Mouse (Mus musculus) T-helper 1 cell (primary cell): ENCODE results near the gene Zfp319.

Experiments
- in situ Hi-C: fragments of 300-600 bp; cut with MboI, MseI; formaldehyde crosslinking; loops from one replicate; pipeline ENCODE4 v1.15.1; 2025; ENCODE audit warnings: high pct_unique_total_duplicates

Gene Zfp319

DNA sequence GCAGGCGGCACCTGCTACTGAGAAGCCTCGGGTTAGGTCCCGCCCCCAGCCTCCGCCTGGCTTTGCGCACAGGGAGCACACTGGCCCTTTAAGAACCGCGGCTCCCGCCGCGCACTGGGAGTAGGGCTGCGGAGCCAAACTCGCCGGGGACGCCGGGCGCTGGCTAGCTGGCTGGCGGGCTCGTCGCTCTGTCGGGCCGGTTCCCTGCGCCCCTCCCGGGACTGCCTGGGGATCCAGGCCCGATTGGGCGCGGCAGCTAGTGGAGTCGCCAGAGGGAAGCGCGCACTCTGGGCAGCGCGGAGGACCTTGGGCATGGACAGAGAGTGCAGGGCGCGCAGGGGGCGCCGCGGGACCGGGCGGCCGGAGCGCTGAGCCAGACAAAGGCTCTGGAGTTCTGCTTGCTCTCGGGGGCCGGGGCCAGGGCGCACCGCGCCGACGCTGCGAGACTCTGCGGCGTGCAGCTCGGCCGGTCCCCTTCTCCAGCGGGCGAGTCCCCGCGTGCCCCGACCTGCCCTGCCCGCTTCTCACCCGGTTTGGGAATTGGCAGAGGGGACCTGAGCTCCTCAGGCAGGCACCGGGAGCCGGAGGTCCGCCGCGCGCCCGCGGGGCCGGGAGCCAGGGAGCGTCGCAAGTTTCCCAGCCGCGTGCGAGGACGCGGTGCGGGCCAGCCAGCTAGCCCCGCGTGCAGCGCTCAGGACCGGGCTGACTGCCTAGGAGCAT is 20.6 kb upstream of the Zfp319 start, which contains the start of gene Mmp15:
Mmp15 (plus strand) TSS at position 118 of the 720 bp plus-strand sequence.
- in situ Hi-C loops = loop anchor here (5.0 kb wide), 1 partner anchor 75 kb away; no protein-coding TSS in a partner anchor

DNA sequence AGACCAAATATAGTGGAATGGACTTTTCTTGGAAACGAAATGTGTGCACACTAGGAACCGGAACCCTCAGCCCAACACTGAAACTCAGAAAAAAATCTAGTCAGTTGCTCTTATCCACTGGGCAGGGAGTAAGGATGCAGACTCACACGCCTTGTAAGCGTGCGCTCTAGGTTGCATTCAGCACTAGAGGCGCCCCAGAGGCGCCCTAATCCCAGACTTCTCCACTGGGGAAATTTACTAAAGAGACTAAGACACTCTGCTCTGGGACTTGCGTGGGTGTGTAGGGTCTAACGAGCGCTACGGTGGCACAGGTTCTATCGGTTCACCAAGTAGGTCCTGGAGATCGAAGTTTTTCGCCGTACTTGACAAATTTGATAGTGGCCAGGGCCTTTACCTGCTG is 19.7 kb upstream of the Zfp319 start:
- in situ Hi-C loops = loop anchor here (5.0 kb wide), 1 partner anchor 76 kb away; no protein-coding TSS in a partner anchor

DNA sequence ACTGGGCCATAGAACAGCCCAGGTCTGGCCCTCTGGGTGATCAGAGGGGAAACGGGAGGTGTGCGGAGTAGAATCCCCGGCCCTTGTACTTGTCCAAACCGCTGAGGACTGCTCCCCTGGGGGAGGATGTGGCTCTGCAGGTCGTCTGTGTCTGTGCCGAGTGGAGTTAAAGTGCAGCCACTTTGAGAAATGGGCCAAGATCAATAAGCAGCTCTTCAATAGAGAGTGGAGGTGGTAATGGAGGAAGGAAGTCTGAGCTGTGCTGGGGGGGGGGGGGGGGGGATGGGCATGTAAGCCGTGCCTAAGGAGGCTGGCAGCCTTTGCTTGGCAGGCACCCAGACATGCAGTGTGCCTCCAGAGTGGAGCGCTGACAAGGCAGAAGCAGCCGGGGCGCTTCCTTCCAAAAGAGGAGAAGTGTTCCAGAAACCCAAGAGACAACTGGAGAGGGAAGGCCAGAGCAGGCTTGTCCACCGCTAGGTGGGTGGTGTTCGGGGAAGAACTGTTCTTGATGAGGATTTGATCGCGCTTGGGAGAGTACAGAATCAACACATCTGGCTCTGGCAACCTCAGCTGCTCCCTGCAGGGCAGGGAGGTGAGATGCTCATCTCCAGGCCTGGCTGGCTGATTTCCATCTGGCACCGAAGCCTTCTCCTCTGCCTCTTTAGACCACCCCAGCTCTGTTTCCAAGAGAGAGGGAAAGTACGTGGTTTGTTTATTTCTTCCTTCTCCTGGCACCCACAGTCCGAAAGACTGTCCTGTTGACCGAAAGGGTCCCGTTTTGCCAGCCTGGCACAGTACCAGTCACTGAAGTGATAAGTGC is 17.3 kb upstream of the Zfp319 start:
- in situ Hi-C loops = no loop called here

GRCm38 (mm10) chr8:95348356-95348755 is 16.6 kb upstream of the Zfp319 start:
- in situ Hi-C loops = no loop called here

- in situ Hi-C loops = no loop called here
These were observed 15.1 kb upstream of the Zfp319 start for GRCm38 (mm10) chr8:95346643-95347545.

GRCm38 (mm10) chr8:95344668-95345067 is 12.9 kb upstream of the Zfp319 start:
- in situ Hi-C loops = no loop called here

DNA sequence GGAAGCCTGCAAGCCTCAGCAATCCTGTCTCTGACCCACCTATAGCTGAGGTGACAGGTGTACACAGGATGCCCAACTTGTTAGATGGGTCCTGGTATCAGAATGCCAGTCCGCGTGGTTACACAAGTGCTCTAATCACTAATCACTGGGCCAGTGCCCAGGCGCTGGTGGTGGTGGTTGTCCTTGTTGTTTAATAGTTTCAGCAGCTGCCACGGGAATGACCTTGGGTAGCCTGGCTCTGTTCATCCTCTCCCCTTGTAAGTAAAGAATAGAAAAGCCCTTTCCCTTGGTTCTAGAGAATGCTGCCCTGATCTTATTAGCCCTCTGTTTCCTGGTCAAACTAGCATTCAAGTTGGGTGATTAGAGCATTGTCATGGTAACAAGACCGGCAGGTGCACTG is 10.0 kb upstream of the Zfp319 start:
- in situ Hi-C loops = no loop called here

DNA sequence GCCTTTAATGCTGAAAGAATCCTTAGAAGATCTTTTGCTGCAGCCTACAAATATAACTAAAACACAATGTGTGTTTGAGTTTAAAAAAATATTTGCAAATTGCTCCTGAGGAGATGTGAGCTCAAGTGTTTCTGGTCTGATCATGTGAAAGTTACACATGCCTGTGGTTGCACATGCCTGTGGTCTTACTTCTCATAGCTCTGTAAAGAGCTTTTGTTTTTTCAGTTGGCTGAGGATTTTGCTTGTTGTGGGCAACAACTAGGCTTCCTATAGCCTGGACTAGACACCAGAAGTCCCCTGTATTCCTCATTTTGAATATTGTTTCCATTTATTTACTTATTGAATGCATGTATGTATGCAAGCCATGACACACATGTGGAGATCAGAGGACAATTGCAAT is 4.6 kb upstream of the Zfp319 start:
- in situ Hi-C loops = loop anchor here (10.0 kb wide), 1 partner anchor 88 kb away; no protein-coding TSS in a partner anchor

DNA sequence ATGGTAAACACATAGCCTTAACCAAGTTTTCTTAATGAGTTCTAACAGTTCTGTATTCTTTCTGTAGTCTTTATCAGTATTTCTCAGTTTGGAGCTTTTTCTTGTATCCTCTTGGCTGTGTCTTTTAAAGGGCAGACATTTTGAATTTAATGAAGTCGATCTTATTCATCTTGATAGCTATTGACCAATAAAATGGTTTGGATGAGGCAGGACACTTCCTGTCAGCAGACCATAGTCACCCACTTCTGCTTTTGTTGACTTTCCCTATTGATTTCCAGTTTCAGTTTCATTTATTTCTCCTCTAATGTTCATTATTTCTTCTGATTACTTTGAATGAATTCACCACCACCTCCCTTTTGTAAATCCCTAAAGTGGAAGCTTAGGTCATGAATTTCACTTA is 4.0 kb upstream of the Zfp319 start:
- in situ Hi-C loops = loop anchor here (10.0 kb wide), 1 partner anchor 89 kb away; no protein-coding TSS in a partner anchor

- in situ Hi-C loops = loop anchor here (5.0 to 10.0 kb wide), 2 partner anchors 80 to 92 kb away; no protein-coding TSS in a partner anchor
These were observed 868 bp upstream of the Zfp319 start for GRCm38 (mm10) chr8:95332437-95333199.

DNA sequence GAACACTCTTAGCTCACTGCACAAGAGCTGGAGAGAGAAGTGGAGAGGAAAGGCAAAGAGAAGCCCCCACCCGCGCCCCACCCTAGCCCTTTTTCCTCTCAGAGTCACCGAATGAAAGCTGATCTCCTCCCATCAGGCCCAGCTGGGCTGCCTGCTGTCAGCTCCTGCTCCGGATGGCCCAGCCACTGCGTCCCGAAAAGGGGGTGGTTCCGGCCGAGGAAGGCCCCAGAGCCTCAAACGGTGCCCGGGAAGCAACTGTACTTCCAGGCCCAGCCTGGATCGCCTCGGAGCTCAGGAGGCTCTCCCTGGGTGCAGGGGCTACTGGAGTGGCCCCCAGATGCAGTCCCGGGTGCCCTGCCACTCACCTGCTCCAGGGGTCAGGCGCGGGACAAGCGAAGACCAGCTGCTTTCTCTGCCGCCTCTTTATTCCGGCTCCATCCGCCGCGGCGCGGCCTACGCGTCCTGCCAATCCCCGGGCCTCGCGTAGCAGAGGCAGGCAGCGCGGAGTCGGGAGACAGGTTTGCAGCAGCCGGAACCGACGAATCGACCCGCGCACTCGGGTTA is 512 bp downstream of the Zfp319 start:
- in situ Hi-C loops = loop anchor here (5.0 to 10.0 kb wide), 2 partner anchors 79 to 94 kb away; no protein-coding TSS in a partner anchor

- in situ Hi-C loops = loop anchor here (5.0 to 10.0 kb wide), 2 partner anchors 78 to 94 kb away; no protein-coding TSS in a partner anchor
These were observed 1.4 kb downstream of the Zfp319 start for GRCm38 (mm10) chr8:95330367-95330766.

GRCm38 (mm10) chr8:95327866-95328465 is 3.8 kb downstream of the Zfp319 start:
- in situ Hi-C loops = no loop called here

DNA sequence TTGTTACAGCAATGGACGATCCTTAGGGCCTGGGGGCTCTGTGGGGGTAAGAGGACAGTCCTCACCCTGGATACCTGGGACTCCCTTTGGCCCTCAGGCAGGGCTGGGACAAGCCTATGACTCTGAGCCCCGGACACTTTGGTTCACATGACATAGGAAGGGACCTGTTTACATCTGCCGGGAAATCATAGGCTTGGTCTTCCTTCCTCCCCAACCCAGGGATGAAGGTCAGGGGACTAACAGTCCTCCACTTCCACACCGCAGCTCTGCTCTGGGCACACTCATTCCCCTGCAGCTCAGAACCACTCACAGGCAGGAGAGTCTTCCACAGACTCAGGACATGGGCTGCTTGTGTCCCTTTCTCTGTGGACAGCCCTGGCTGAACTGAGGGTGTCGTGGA is 4.9 kb downstream of the Zfp319 start:
- in situ Hi-C loops = no loop called here

DNA sequence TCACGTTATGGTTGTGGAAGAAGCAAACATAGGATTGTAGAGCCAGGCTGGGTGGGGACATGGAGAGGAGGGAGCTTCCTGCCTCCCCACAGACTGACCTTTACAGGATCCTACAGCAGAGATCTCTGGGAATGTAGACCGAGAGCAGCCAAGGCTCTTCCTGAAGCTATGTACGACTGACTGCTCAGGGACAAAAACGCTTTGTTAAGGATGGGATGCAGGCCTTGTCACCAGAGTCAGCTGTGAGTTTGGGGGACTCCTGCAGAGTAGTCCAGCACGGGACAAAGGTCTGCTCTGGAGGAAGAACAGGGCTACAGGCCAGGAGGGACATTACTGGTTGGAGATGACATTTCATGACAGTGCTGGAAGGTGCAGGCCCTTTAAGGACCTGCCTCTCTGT is 7.1 kb downstream of the Zfp319 start:
- in situ Hi-C loops = no loop called here

DNA sequence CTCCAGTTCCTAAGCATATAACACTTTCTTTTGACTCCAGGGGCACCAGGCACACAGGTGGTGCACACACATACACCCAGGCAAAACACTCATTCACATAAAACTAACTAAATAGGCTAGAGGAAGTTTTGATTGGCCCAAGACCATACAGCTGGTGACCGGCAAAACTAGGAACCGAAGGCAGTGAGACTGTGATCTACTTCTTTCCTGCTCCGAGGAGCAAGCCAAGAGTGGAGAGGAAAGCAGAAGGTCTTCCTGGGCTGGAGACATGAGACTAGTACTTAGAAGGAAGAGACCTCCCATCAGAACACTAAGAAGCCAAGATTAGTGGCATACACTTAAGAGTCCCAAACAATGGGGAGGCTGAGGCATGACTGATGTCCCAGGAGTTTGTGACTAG is 8.5 kb downstream of the Zfp319 start:
- in situ Hi-C loops = no loop called here

DNA sequence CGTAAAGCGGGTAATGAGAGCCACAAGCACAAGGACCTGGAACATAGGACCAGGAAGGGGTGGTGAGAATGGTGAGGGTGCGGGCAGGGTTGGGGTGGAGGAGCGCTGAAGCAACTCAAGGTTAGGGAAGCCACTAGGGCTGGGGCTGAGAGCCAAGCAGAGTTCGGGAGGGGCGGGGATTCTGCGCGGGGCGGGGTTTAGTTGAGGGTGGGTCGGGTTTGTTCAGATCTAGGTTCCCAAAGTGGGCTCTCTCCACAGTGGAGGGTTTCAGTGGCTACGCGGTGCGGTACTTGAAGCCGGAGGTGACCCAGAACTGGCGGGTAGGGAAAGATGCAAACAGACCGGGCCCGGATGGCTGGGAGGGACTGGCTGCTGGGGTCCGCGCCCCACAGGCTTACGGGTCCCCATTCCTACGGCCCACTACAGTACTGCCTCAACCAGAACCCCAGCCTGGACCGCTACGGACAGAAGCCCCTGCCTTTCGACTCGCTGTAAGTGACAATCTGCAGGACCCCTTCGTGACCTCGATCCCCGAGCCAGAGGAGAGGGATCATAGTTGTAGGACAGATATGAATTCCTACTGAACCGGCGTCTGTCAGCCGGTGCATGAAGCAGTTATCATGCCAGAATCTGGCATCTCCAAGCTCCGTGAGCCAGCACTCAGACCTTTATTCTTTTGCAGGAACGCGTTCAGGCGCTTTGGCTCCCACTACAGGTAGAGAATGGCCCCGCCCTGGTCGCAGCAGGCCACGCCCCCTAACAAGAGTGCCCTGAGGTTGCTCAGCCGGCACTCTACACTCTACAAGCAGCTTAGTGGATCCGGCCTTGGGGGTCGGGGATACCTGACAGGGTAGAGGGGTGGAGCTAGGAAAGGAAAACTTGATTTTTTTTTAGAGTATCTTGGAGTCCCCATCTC is 11.3 kb downstream of the Zfp319 start:
- in situ Hi-C loops = no loop called here

DNA sequence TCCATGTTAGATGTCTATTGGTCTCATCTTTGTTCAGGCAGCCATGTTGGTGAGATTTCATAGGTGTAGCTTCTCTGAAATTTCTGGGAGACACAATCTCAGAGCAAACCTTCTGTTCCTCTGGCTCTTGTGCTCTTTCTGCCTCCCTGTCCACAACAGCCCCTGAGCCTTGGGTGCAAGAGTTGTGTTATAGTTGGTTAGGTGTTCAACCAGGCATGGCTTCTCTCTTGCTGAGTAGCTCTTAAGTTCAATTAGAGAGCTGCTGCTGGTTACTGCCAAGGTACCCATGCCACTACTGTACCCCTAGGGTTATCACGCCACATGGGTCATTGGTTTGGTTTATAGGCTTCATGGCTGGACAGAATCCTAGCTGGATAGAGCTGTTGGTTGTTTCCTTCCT is 16.4 kb downstream of the Zfp319 start:
- in situ Hi-C loops = no loop called here

GRCm38 (mm10) chr8:95314707-95315106 is 17.0 kb downstream of the Zfp319 start:
- in situ Hi-C loops = no loop called here
